Mouse (Mus musculus): Measurements from ENCODE around the gene B230219D22Rik.

Gene B230219D22Rik

DNA sequence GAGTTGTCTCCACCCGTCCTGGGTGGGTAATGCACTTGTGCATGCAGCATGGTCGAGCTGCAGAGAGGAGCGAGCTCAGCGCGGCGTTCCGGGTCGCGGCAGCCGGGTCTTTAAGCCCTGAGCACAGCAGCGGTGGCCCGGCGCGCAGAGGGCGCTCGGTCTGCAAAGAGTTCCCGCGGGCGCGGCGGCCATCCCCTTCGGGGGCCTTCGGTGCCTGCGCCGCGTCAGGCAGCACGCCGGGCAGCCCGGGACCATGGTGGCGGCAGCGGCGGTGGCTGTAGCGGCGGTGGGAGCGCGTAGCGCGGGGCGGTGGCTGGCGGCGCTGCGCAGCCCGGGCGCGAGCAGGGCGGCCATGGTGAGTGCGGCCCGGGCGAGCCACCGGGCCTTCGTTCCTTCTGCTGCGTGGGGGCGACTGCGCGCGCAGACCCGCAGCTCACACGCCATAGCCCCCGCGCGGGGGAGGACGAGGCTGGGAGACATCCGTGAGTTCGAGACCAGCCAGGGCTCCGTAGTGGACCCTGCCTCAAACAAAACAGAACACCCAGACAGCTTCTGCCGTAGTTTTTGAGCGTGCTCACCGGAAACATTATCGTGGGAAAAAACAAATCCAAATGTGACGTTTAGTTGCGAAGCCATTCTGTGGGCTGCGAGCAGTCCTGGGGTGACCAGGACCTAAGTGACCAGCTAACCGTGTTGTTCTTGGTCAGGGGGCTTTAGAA, 34.4 kb downstream of the B230219D22Rik start, which contains the start of gene Pcbd2:
TSS of gene Pcbd2 (plus strand) at position 249 of the 719 bp plus-strand sequence.
- peak; percentile 75 for DNase-seq

DNA sequence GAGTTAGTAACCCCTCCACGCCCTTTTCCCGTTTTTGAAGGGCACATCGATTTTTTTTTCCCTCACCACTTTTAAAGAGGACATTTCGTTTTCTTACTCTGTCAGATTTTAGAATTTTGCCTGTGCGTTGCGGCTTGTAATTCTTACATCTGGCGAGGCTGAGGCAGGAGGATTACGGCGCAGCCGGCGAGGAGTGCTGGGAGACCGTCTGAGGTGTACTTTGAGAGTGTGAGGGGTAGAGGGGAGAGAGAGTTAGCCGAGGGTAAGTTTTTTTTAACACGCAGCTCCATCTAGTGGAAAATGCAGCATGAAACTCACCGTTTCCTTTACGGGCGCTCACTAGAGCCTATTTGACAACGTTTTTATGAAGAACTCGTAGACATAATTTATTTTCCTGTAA, 34.9 kb downstream of the B230219D22Rik start:
- peak; percentile 80 for DNase-seq

DNA sequence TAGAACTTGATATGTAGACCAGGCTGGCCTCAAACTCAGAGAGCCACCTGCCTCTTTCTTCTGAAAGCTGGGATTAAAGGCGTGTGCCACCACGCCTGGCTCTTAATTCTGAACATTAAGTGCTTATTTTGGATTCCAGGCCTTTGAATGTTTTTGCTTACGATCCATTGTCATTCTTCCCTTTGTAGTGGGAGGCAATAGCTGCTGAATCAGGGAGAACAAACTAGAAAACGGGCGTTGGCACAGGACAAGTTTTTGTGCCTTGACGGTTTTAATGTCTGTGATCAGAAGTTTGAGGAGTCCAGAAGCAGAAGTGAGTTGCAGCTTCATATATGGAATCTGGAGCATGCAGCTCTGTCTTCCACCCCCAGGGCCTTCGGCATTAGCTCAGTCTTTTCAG, 37.8 kb downstream of the B230219D22Rik start:
- no peak for DNase-seq

GRCm38 (mm10) chr13:55732121-55732520, 39.2 kb downstream of the B230219D22Rik start:
- no peak for DNase-seq

GRCm38 (mm10) chr13:55733628-55734502, 40.9 kb downstream of the B230219D22Rik start:
- no peak for DNase-seq

- no peak for DNase-seq
Observed at GRCm38 (mm10) chr13:55737885-55738284, 45.0 kb downstream of the B230219D22Rik start.

DNA sequence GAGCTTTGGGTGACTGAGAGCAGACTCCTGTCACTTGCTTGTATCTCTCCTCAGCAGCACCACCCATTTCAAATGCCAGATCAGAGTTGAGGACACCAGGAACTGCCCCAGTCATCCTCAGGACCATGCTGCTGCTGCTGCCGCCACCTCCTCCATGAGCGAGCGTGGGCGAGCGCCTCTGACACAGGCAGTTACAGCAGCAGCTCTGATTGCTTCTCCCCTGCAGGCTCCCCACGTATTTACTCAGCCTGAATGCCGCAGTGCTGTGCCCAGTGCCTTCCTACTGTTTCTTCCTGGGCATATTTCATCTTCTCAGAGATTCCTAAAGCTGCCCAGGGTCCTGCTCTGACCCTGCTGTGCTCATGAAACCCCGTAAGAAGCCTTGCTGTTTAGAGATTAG, 49.4 kb downstream of the B230219D22Rik start:
- DNase-seq = no peak

Measured in cerebellum, adult 9-10 months (tissue).